Mouse (Mus musculus): ENCODE data around the gene Ccr1. TPM values are rescaled to one million over a fixed set of nuclear protein-coding genes. Genes with fewer than 3 reads are reported as not detected.
"Not testable (repeated sequence)": the region's sequence is repeated elsewhere in the genome, so short reads cannot be mapped to it uniquely, and the experiment has no call there.

Ccr1 gene
- polyA plus RNA-seq, 1 experiment from 2014 or later, result 0.73 TPM

- Histone ChIP-seq H3K27ac (ENCODE audit: low read length) (no peak overlapping the region), H3K27me3 (ENCODE audit: control insufficient read depth, insufficient read depth, low read depth, low read length) (no peaks in the 10 kb centered on the region), H3K36me3 (ENCODE audit: control insufficient read depth, insufficient read depth, low read length) (no peaks in the 10 kb centered on the region), H3K9me3 (replicated peaks; ENCODE audit: control insufficient read depth, low read length, poor library complexity, severe bottlenecking) (no peaks in the 10 kb centered on the region), H3K4me1 (ENCODE audit: control insufficient read depth, insufficient read depth, low read length) (no peaks in the 10 kb centered on the region), H3K9ac (ENCODE audit: low read depth, low read length) (no peak overlapping the region), H3K4me2 (ENCODE audit: low read length) (no peak overlapping the region), H3K4me3 (ENCODE audit: low read depth, low read length) (no peak overlapping the region)
- ATAC-seq, result no peak
- 88% methylated on average over 5 of the region's 6 CpGs for WGBS
Observed at GRCm38 (mm10) chr9:123931761-123932700, 36.5 kb downstream of the Ccr1 start.

GRCm38 (mm10) chr9:123930926-123931325 is 37.6 kb downstream of the Ccr1 start:
- no peaks in the 10 kb centered on the region for H3K36me3 ChIP-seq (ENCODE audit: control insufficient read depth, insufficient read depth, low read length)
- H3K9me3 ChIP-seq (replicated peaks; ENCODE audit: control insufficient read depth, low read length, poor library complexity, severe bottlenecking), result no peaks in the 10 kb centered on the region
- no peaks in the 10 kb centered on the region for H3K4me1 ChIP-seq (ENCODE audit: control insufficient read depth, insufficient read depth, low read length)
- H3K4me2 ChIP-seq (ENCODE audit: low read length), result no peak overlapping the region
- no peak overlapping the region for H3K9ac ChIP-seq (ENCODE audit: low read depth, low read length)
- ATAC-seq, result no peak
- H3K4me3 ChIP-seq (ENCODE audit: low read depth, low read length), result no peak overlapping the region
- 92% methylated on average over 3 of the region's 3 CpGs for WGBS
- no peaks in the 10 kb centered on the region for H3K27me3 ChIP-seq (ENCODE audit: control insufficient read depth, insufficient read depth, low read depth, low read length)
- H3K27ac ChIP-seq (ENCODE audit: low read length), result no peak overlapping the region

- no peak overlapping the region for H3K27ac ChIP-seq (ENCODE audit: low read length)
- 87% methylated on average over 3 of the region's 3 CpGs for WGBS
- no peak for ATAC-seq
Observed at GRCm38 (mm10) chr9:123930476-123930875, 38.0 kb downstream of the Ccr1 start.

GRCm38 (mm10) chr9:123929936-123930335 is 38.6 kb downstream of the Ccr1 start:
- no peaks in the 10 kb centered on the region for H3K36me3 ChIP-seq (ENCODE audit: control insufficient read depth, insufficient read depth, low read length)
- H3K27me3 ChIP-seq (ENCODE audit: control insufficient read depth, insufficient read depth, low read depth, low read length), result no peaks in the 10 kb centered on the region
- peaks cover 2% of the 10 kb centered on the region; the same call in 1 of the 2 replicates for H3K4me1 ChIP-seq (ENCODE audit: control insufficient read depth, insufficient read depth, low read length)
- H3K9ac ChIP-seq (ENCODE audit: low read depth, low read length), result no peak overlapping the region
- no peak for ATAC-seq
- no peak overlapping the region for H3K4me2 ChIP-seq (ENCODE audit: low read length)
- H3K27ac ChIP-seq (ENCODE audit: low read length), result no peak overlapping the region
- H3K4me3 ChIP-seq (ENCODE audit: low read depth, low read length), result no peak overlapping the region
- H3K9me3 ChIP-seq (replicated peaks; ENCODE audit: control insufficient read depth, low read length, poor library complexity, severe bottlenecking), result no peaks in the 10 kb centered on the region
- 79% methylated on average over 4 of the region's 4 CpGs for WGBS

More at GRCm38 (mm10) chr9:123930476-123930875, 38.0 kb downstream of the Ccr1 start:
- no peak overlapping the region for H3K4me2 ChIP-seq (ENCODE audit: low read length)
- no peak overlapping the region for H3K4me3 ChIP-seq (ENCODE audit: low read depth, low read length)
- H3K27me3 ChIP-seq (ENCODE audit: control insufficient read depth, insufficient read depth, low read depth, low read length), result no peaks in the 10 kb centered on the region
- H3K9ac ChIP-seq (ENCODE audit: low read depth, low read length), result no peak overlapping the region
- H3K9me3 ChIP-seq (replicated peaks; ENCODE audit: control insufficient read depth, low read length, poor library complexity, severe bottlenecking), result no peaks in the 10 kb centered on the region
- H3K4me1 ChIP-seq (ENCODE audit: control insufficient read depth, insufficient read depth, low read length), result peaks cover 2% of the 10 kb centered on the region; the same call in 1 of the 2 replicates
- no peaks in the 10 kb centered on the region for H3K36me3 ChIP-seq (ENCODE audit: control insufficient read depth, insufficient read depth, low read length)

GRCm38 (mm10) chr9:123928759-123929246 is 39.7 kb downstream of the Ccr1 start:
- H3K9ac ChIP-seq (ENCODE audit: low read depth, low read length), result no peak overlapping the region
- no peaks in the 10 kb centered on the region for H3K27me3 ChIP-seq (ENCODE audit: control insufficient read depth, insufficient read depth, low read depth, low read length)
- peaks cover 2% of the 10 kb centered on the region; the same call in 1 of the 2 replicates for H3K4me1 ChIP-seq (ENCODE audit: control insufficient read depth, insufficient read depth, low read length)
- no peak for ATAC-seq
- H3K27ac ChIP-seq (ENCODE audit: low read length), result no peak overlapping the region
- 55% methylated on average over 8 of the region's 8 CpGs for WGBS
- H3K4me2 ChIP-seq (ENCODE audit: low read length), result no peak overlapping the region
- no peaks in the 10 kb centered on the region for H3K9me3 ChIP-seq (replicated peaks; ENCODE audit: control insufficient read depth, low read length, poor library complexity, severe bottlenecking)
- H3K4me3 ChIP-seq (ENCODE audit: low read depth, low read length), result no peak overlapping the region
- H3K36me3 ChIP-seq (ENCODE audit: control insufficient read depth, insufficient read depth, low read length), result no peaks in the 10 kb centered on the region

- no peak for ATAC-seq
- no peak overlapping the region for H3K27ac ChIP-seq (ENCODE audit: low read length)
- H3K27me3 ChIP-seq (ENCODE audit: control insufficient read depth, insufficient read depth, low read depth, low read length), result no peaks in the 10 kb centered on the region
- no peaks in the 10 kb centered on the region for H3K9me3 ChIP-seq (replicated peaks; ENCODE audit: control insufficient read depth, low read length, poor library complexity, severe bottlenecking)
- H3K4me2 ChIP-seq (ENCODE audit: low read length), result no peak overlapping the region
- no peak overlapping the region for H3K9ac ChIP-seq (ENCODE audit: low read depth, low read length)
- H3K4me3 ChIP-seq (ENCODE audit: low read depth, low read length), result no peak overlapping the region
- H3K36me3 ChIP-seq (ENCODE audit: control insufficient read depth, insufficient read depth, low read length), result no peaks in the 10 kb centered on the region
- 85% methylated on average over 12 of the region's 12 CpGs for WGBS
- peaks cover 2% of the 10 kb centered on the region; the same call in 1 of the 2 replicates for H3K4me1 ChIP-seq (ENCODE audit: control insufficient read depth, insufficient read depth, low read length)
Observed at GRCm38 (mm10) chr9:123928118-123928758, 40.3 kb downstream of the Ccr1 start.

- H3K4me1 ChIP-seq (ENCODE audit: control insufficient read depth, insufficient read depth, low read length), result peaks cover 2% of the 10 kb centered on the region; the same call in 1 of the 2 replicates
- no peaks in the 10 kb centered on the region for H3K27me3 ChIP-seq (ENCODE audit: control insufficient read depth, insufficient read depth, low read depth, low read length)
- no peak overlapping the region for H3K4me2 ChIP-seq (ENCODE audit: low read length)
- WGBS, result 58% methylated on average over 16 of the region's 16 CpGs
- ATAC-seq, result no peak
- no peaks in the 10 kb centered on the region for H3K36me3 ChIP-seq (ENCODE audit: control insufficient read depth, insufficient read depth, low read length)
- no peak overlapping the region for H3K27ac ChIP-seq (ENCODE audit: low read length)
- no peak overlapping the region for H3K9ac ChIP-seq (ENCODE audit: low read depth, low read length)
- no peak overlapping the region for H3K4me3 ChIP-seq (ENCODE audit: low read depth, low read length)
- no peaks in the 10 kb centered on the region for H3K9me3 ChIP-seq (replicated peaks; ENCODE audit: control insufficient read depth, low read length, poor library complexity, severe bottlenecking)
Observed at GRCm38 (mm10) chr9:123927281-123927960, 41.1 kb downstream of the Ccr1 start.

- ATAC-seq; H3K27ac ChIP-seq (ENCODE audit: low read length): not testable (repeated sequence)
- peak overlapping the region; percentile 64 for H3K4me3 ChIP-seq (ENCODE audit: low read depth, low read length)
Observed at GRCm38 (mm10) chr9:123926041-123926440, 42.5 kb downstream of the Ccr1 start.

More at GRCm38 (mm10) chr9:123926041-123926440, 42.5 kb downstream of the Ccr1 start:
- 8% methylated on average over 5 of the region's 5 CpGs for WGBS
- H3K4me1 ChIP-seq (ENCODE audit: control insufficient read depth, insufficient read depth, low read length); H3K9ac ChIP-seq (ENCODE audit: low read depth, low read length); H3K27me3 ChIP-seq (ENCODE audit: control insufficient read depth, insufficient read depth, low read depth, low read length); H3K36me3 ChIP-seq (ENCODE audit: control insufficient read depth, insufficient read depth, low read length); H3K9me3 ChIP-seq (replicated peaks; ENCODE audit: control insufficient read depth, low read length, poor library complexity, severe bottlenecking): not testable (repeated sequence)
- peak overlapping the region; percentile 53 for H3K4me2 ChIP-seq (ENCODE audit: low read length)

Measured in midbrain, embryonic 16.5 days (tissue).